Mouse (Mus musculus): ENCODE measurements at regions not wholly inside any gene's neighbourhood (a gene's known extent, or its start where the extent isn't known, plus 50 kb on each side); places are given as distances from the start of the nearest gene placed in this dataset.

DNA sequence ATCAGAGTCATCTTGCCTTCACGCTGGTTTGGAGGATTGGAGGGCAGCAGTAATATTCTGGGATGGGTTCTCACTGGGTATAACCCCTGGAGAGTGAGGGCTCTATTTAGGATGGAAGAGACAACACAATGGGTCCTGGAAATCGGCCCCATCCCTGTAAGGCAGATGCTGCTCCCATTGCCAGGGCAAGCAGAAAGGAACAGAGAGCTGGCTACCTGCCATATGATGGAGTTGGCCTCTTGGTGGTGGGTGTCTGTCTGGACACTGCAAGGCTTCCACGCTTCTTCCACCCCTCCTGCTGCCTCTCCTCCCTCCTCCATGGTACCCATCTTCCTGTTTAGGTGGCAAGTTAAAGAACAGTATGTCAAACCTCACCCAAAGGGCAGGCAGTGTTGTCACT, 308.6 kb downstream of the Glrx3 start:
- TF ChIP-seq CTCF (IDR thresholded peaks at IDR 0.05; ENCODE audit: low read depth) (no peak), EP300 (optimal IDR thresholded peaks at IDR 0.05) (no peak)

Data from stomach, postnatal 0 days (tissue).